Mouse (Mus musculus): ENCODE data around the gene Tamm41. TPM values are rescaled to one million over a fixed set of nuclear protein-coding genes. Genes with fewer than 3 reads are reported as not detected.
A peak's percentile ranks its signal among the peaks of the same experiment; 100 is the strongest.

The Tamm41 gene
- total RNA-seq, 1 experiment from 2014 or later: 23.2 TPM

GRCm38 (mm10) chr6:114974331-114974730, 63.3 kb downstream of the Tamm41 start:
- DNase-seq: no peak

DNA sequence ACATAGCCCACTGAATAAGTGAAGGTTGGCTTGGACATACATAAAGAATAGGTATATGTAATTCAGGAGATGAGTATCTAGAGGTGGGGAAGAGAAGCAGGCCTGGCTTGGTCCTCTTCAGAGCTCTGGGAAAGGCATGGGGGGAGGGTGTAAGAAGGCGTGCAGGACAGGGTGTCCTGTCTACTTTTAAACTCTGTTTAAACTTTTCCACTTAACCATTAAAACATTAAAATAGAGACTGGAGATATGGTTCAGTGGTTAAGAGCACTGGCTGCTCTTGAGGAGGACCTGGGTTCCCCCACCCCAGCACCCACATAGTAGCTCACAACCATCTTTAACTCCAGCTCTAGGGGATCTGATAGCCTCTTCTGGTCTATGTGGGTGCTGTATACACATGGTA, 64.7 kb downstream of the Tamm41 start:
- DNase-seq: no peak

- no peak for DNase-seq
Observed at GRCm38 (mm10) chr6:114970895-114971294, 66.8 kb downstream of the Tamm41 start.

GRCm38 (mm10) chr6:114970386-114970785, 67.3 kb downstream of the Tamm41 start:
- no peak for DNase-seq

DNA sequence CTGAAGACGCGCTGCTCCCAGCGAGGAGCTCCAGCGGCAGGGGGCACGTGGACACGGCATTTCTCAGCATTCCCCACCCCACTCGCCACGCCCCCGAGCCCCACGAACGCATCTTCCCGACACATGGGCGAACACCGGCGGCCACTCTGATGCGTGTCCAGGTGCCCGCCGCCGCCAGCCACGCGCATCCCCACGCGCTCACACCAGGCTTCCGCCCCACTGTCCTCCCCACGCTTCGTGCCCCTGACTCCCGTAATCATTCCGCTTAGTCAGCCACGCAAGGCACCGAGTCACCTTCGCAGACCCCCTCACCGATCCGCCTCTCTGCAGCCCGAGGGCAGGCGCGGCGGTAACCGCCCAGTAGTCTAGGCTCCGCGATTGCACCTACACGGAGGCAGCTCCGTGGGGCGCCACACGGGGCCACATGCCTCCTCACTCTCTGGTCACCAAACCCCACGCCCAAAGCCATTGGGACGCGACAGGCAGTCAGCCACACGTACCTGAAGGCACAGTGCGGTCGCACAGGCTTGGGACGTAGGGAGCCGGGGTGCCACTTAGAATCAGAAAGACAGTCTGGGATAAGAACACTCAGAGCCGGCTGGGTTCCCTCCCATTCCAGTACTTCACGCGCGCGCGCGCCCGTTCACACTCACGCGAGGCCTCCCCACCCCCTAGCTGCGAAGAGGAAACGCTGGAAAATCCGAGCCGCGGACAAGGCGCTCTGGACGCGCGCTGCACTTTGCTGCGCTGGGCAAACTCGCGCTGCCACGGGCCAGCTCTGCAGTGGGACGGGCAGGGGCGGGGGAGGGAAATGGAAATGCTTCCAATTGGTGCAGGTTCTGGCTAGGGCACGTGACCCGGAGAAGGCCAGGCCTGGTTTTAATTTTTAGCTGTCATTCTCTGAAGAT, 68.2 kb downstream of the Tamm41 start, which contains the start of gene Vgll4:
Gene Vgll4, minus strand, starts transcription at position 782 of the 908 bp plus-strand sequence.
- DNase-seq: peak; percentile 80

DNA sequence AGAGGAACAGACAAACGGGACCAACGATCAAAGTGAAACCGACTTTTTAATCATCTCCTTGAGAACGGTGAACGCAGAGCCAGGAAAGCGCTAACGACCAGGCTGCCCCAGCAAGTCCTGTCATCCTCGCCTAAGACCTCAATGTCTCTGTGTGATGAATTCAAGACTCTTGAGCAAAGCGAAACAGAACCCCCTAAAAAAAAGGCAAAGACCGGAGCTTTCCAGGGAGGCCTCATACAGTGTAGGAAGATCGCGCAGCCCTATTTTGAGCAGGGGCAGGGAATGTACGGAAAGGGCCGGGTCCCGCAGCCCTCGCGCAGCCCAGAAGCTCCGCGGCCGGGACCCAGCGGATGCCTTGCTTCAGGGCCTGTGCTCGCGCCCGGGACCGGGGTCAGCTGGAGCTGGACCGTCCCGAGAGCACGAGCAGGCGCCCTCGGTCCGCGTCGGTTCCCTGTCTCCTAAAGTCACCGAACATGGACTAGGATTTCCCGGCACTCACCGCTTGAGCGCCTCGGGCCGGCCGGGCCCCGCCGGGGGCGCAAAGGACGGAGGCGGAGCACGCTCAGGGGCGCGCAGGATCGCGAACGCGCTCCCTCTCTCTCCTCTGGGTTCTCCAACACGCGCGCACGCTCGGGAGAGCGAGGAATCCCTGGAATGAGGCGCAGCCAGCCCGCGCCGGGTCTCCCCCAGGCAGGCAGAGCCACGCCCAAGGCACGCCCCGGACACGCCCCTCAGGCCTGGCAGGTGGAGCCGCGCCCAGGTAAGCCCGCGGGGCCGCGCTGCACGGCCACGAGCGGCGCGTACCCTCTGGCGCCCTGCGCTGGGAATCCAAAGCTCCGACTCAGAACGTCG, 69.1 kb downstream of the Tamm41 start:
- peak; percentile 74 for DNase-seq

GRCm38 (mm10) chr6:114967623-114968022, 70.1 kb downstream of the Tamm41 start:
- no peak for DNase-seq

GRCm38 (mm10) chr6:114966396-114967154, 71.1 kb downstream of the Tamm41 start:
- no peak for DNase-seq

GRCm38 (mm10) chr6:114965802-114966201, 71.9 kb downstream of the Tamm41 start:
- no peak for DNase-seq

- no peak for DNase-seq
Observed at GRCm38 (mm10) chr6:114965396-114965795, 72.3 kb downstream of the Tamm41 start.

- DNase-seq: no peak
Observed at GRCm38 (mm10) chr6:114964235-114964634, 73.4 kb downstream of the Tamm41 start.

- DNase-seq: no peak
Observed at GRCm38 (mm10) chr6:114963636-114964035, 74.0 kb downstream of the Tamm41 start.

GRCm38 (mm10) chr6:114961276-114962068, 76.2 kb downstream of the Tamm41 start:
- no peak for DNase-seq

DNA sequence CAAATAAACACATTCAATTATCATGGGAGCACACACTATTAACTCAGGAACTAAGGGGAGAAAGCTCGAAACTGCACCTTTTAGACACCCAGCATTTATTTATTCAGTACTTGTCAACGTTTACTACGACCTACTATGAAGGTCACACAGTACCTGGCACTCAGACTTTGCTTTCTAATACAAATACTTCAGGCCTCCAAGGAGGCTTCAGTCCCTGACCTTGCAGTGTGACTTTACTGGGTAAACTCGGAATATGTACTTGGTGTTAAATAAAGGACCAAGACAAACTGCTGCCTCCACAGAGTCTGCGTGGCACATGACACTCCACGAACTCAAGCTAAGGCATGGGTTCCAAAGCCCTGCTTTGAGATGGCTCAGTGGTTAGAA, 78.7 kb downstream of the Tamm41 start:
- no peak for DNase-seq

- no peak for DNase-seq
Observed at GRCm38 (mm10) chr6:114958249-114959011, 79.2 kb downstream of the Tamm41 start.

DNA sequence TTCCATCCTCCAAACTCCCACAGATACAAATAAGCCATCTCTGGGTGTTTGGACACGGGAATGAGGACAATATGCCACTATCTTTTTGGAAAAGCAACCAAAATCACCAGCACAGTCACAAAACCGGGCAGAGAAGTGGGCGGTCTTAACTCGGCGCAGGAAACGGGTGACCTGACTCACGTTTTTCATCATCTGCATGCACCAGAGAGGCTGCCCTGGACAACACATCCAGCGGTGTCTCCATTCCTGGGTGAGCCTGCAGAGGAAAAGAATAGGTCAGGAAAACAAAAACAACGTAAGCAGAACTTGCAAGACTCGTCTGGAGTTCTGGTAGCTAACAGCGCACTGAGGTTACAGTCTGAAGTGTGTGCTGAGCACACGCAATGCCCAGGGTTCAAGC, 79.9 kb downstream of the Tamm41 start:
- no peak for DNase-seq

DNA sequence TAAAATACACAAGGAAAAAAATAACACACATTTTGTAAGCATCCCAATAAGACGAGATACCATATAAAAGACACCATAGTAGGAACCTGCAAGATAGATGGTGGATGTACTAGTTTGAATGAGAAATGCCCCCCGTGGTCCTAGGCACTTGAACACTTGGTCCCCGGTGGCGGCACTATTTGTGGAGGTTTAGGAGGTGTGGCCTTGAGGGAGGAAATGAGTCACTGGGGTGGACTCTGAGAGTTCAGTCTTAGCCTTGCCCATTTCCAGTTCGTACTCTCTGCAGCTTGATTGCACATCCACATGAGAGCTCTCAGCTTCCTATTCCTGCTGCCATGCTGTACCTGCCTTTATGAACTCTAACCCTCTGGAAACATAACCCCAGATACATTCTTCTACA, 83.2 kb downstream of the Tamm41 start:
- no peak for DNase-seq
